Mouse (Mus musculus) forebrain, embryonic 12.5 days (tissue): ENCODE measurements at regions not wholly inside any gene's neighbourhood (a gene's known extent, or its start where the extent isn't known, plus 50 kb on each side); places are given as distances from the start of the nearest gene placed in this dataset.
A peak's percentile ranks its signal among the peaks of the same experiment; 100 is the strongest.

ENCODE experiments used
- ATAC-seq: fragments of 200-750 bp; cut with Nextera tagmentation; 2 replicates; pipeline ENCODE4 v1.8.0; 2017; ENCODE audit warnings: moderate TSS enrichment; ENCODE audit not compliant: low FRiP score
- H3K27ac ChIP-seq: fragments of 300-500 bp; sonication (generic); 2 replicates; pipeline ENCODE4 v1.5.1; 2016; ENCODE audit warnings: mild to moderate bottlenecking
- H3K27me3 ChIP-seq: fragments of 300-500 bp; sonication (generic); 2 replicates; pipeline ENCODE4 v1.6.1; 2016; ENCODE audit warnings: mild to moderate bottlenecking
- H3K36me3 ChIP-seq: fragments of 300-500 bp; sonication (generic); replicated peaks from 2 replicates; pipeline ENCODE4 v1.6.1; 2016; ENCODE audit warnings: mild to moderate bottlenecking
- H3K4me1 ChIP-seq: fragments of 300-500 bp; sonication (generic); 2 replicates; pipeline ENCODE4 v1.6.1; 2016
- H3K4me2 ChIP-seq: fragments of 300-500 bp; sonication (generic); 2 replicates; pipeline ENCODE4 v1.6.1; 2016; ENCODE audit warnings: mild to moderate bottlenecking, moderate library complexity
- H3K4me3 ChIP-seq: fragments of 300-500 bp; sonication (generic); replicated peaks from 2 replicates; pipeline ENCODE4 v1.5.1; 2016; ENCODE audit warnings: mild to moderate bottlenecking
- H3K9ac ChIP-seq: fragments of 300-500 bp; sonication (generic); 2 replicates; pipeline ENCODE4 v1.6.1; 2016; ENCODE audit warnings: mild to moderate bottlenecking
- H3K9me3 ChIP-seq: fragments of 300-500 bp; sonication (generic); 2 replicates; pipeline ENCODE4 v1.6.1; 2016
- WGBS: fragments of 180-500 bp; shearing (Covaris S2); methylation state at CpG from one replicate; pipeline ENCODE4 v1.1.7; 2016; 5-methylcytosine and 5-hydroxymethylcytosine counted together

DNA sequence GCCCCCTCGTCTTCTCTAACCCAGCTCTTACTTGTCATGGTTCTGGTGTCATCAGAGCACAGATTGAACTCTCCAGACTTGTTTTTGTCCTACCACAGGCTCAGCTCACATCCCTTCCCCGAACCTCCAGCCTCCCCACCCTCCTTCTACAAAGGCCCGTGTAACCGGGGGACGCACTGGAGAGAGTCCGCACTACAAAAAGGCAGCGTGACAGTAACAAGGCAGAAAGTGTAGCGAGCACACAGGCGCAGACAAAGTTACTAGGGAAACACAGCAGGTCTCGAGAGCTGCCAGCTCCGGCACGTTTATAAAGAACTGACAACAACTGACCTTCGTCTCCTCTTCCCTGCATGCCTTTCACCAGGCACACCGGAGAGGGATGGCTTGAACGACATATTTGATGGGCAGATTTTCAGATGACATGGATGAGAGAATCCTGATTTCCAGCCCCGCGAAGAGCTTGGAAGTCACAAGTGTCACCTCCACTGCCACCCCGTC is 260.2 kb upstream of the Zfp64 start:
- WGBS, result 80% methylated on average over 18 of the region's 18 CpGs
- H3K27ac ChIP-seq, result no peak overlapping the region
- ATAC-seq, result no peak

DNA sequence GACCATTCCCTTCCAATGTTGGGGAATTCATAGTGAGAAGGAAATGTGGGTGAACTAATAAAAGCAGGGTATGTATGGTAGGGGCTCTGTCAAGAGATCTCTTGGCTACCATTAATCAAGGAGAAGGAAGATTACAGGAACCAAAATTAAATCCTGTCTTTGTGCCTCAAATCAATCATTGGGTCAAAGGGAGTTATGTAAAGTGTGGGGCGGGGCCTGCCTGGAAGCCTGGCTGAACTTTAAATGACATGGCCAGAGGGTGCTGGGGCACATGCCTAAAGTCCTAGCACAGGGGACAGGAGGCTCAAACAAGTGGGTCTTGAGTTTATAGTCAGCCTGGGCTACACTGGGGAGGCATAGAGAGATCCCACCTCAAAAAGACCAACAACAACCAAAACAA is 259.0 kb upstream of the Zfp64 start:
- Histone ChIP-seq H3K36me3 (no peaks in the 10 kb centered on the region), H3K27ac (no peak overlapping the region), H3K9ac (no peak overlapping the region), H3K4me1 (peaks cover 17% of the 10 kb centered on the region), H3K4me2 (no peak overlapping the region), H3K27me3 (no peaks in the 10 kb centered on the region), H3K9me3 (0 out of 2 replicates have a peak, but pooled peaks cover 3% of the 10 kb centered on the region), H3K4me3 (no peak overlapping the region)
- WGBS, result 93% methylated on average over 1 of the region's 1 CpGs
- ATAC-seq, result no peak

More for the DNA sequence above, 260.2 kb upstream of the Zfp64 start:
- Histone ChIP-seq H3K9ac (no peak overlapping the region), H3K36me3 (no peaks in the 10 kb centered on the region), H3K4me3 (no peak overlapping the region), H3K9me3 (0 out of 2 replicates have a peak, but pooled peaks cover 3% of the 10 kb centered on the region), H3K4me1 (peaks cover 17% of the 10 kb centered on the region), H3K4me2 (no peak overlapping the region), H3K27me3 (no peaks in the 10 kb centered on the region)

DNA sequence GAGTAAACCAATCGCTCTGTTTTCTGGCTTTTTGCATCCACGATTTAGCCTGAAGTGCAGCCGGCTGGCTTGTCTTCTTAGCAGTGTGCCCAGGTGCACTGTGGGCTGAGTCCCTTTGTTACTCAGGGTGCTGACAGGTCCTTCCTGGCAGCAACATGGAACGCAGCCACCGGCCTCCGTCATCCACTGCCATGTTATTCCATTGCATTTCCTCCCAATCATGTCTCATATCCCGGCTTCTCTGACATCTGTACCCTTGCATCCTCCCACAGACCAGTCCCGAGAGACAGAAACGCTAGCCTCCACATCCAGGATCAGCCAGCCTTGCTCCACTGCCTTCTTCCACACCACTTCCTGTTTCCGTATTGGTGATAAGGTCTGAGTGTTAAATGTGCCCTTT is 257.9 kb upstream of the Zfp64 start:
- WGBS, result 57% methylated on average over 10 of the region's 10 CpGs
- 0 out of 2 replicates have a peak overlapping the region, but pooled peaks have one; percentile 13 for H3K27ac ChIP-seq

DNA sequence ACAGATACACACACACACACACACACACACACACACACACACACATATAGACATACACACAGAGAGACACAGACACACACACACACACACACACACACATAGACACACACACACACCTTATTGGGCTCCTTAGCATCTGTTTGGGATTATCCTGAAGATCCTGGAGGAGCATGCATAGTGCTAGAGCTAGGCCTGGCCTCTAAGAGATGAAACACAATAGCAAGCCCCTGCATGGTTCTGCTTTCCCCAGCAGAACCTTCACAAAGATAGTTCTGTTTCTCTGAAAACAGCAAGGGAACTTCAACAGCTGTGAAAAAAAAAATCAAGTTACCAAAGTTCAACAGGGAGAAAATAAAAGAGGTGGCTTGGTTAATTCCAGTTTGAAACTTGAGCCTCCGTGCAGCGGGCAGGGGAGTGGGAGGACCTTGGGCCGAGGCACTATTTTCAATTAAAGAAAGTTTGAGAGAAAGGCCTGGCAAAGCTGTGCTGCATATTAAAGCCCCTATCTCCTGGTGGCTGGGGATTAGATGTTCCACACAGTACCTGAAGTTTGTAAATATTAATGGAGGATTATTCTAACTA is 257.4 kb upstream of the Zfp64 start:
- Histone ChIP-seq H3K4me1 (peaks cover 17% of the 10 kb centered on the region), H3K4me2 (no peak overlapping the region), H3K9me3 (0 out of 2 replicates have a peak, but pooled peaks cover 3% of the 10 kb centered on the region), H3K4me3 (no peak overlapping the region), H3K27ac (peak overlapping the region; percentile 50), H3K27me3 (no peaks in the 10 kb centered on the region), H3K36me3 (no peaks in the 10 kb centered on the region), H3K9ac (no peak overlapping the region; the same call in 1 of the 2 replicates)
- WGBS, result 10% methylated on average over 3 of the region's 3 CpGs
- no peak for ATAC-seq

More for the DNA sequence above, 257.9 kb upstream of the Zfp64 start:
- Histone ChIP-seq H3K27me3 (no peaks in the 10 kb centered on the region), H3K36me3 (no peaks in the 10 kb centered on the region), H3K4me3 (no peak overlapping the region), H3K4me2 (no peak overlapping the region), H3K9ac (no peak overlapping the region), H3K4me1 (peaks cover 17% of the 10 kb centered on the region), H3K9me3 (0 out of 2 replicates have a peak, but pooled peaks cover 3% of the 10 kb centered on the region)
- no peak for ATAC-seq

DNA sequence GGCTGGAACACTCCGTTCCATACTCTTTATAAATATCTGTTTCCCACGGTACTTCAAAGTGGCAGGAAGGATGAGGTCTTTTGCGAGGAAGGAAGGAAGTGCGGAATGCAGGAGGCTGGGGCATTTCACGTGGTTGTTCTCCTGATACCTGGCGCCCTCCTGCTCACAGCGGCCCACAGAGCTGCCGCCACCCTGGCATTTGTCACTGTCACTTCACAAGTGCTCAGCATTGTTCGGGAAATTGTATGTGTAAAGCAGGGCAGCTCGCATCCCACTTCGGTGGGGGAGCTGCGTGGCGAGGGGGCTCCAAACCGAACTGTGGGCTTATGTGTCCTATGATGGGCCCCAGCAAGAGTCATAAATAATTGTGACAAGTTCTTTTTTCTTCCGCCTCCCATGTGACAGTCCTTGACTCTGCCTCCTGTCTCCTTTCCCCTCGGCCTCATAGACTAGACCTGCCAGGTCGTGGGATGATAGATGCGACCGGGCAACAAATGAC is 248.9 kb upstream of the Zfp64 start:
- 86% methylated on average over 19 of the region's 19 CpGs for WGBS
- Histone ChIP-seq H3K9me3 (no peaks in the 10 kb centered on the region), H3K4me2 (no peak overlapping the region), H3K27ac (no peak overlapping the region), H3K4me3 (no peak overlapping the region), H3K36me3 (no peaks in the 10 kb centered on the region), H3K9ac (no peak overlapping the region), H3K27me3 (no peaks in the 10 kb centered on the region), H3K4me1 (no peaks in the 10 kb centered on the region)
- no peak for ATAC-seq

DNA sequence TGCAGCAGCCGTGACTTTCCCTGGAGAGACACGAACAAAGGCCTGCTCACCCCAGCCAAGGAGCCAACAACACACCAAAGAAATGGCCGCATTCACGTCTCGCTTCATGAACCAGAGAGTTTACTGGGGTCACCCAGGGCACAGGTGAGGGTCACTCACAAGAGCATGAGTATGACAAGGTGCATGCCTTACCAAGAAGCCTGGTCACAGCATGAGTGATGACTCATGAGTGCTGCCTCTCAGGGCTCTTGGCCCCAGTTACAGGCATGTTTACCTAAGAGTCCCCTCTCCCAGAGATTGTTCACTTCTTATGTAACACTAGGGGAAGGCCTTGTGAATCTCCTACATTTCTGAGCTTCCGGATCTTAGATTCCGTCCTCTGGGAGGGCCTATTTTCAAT is 236.6 kb upstream of the Zfp64 start:
- no peaks in the 10 kb centered on the region for H3K27me3 ChIP-seq
- no peak overlapping the region for H3K4me2 ChIP-seq
- no peak for ATAC-seq
- no peak overlapping the region for H3K4me3 ChIP-seq
- H3K4me1 ChIP-seq, result peaks cover 5% of the 10 kb centered on the region; the same call in 1 of the 2 replicates
- 86% methylated on average over 7 of the region's 7 CpGs for WGBS
- H3K27ac ChIP-seq, result no peak overlapping the region
- no peaks in the 10 kb centered on the region for H3K36me3 ChIP-seq
- H3K9ac ChIP-seq, result no peak overlapping the region
- H3K9me3 ChIP-seq, result no peaks in the 10 kb centered on the region

DNA sequence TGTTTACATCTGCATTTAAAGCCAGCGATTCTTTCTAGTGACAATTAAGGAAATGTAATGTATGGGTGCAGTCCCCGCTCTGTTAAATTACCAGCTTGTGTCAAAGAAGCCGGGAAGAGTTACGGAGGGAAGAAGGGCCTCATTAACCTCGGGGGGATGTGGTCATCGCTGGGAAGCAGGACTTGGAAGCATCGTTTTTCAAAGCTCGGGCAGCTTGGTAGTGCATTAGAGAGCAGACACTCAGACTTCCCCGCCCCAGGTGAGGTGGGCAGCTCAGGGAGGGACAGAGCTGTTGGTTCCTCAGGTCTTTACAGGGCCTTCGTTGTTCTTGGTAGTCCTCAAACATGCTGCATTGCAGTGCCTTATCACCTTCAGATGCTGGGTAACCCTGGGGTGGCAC is 236.1 kb upstream of the Zfp64 start:
- no peak overlapping the region for H3K9ac ChIP-seq
- H3K27ac ChIP-seq, result no peak overlapping the region
- H3K27me3 ChIP-seq, result no peaks in the 10 kb centered on the region
- H3K4me2 ChIP-seq, result no peak overlapping the region
- no peak overlapping the region for H3K4me3 ChIP-seq
- ATAC-seq, result no peak
- no peaks in the 10 kb centered on the region for H3K9me3 ChIP-seq
- WGBS, result 52% methylated on average over 10 of the region's 10 CpGs
- peaks cover 5% of the 10 kb centered on the region; the same call in 1 of the 2 replicates for H3K4me1 ChIP-seq
- no peaks in the 10 kb centered on the region for H3K36me3 ChIP-seq

DNA sequence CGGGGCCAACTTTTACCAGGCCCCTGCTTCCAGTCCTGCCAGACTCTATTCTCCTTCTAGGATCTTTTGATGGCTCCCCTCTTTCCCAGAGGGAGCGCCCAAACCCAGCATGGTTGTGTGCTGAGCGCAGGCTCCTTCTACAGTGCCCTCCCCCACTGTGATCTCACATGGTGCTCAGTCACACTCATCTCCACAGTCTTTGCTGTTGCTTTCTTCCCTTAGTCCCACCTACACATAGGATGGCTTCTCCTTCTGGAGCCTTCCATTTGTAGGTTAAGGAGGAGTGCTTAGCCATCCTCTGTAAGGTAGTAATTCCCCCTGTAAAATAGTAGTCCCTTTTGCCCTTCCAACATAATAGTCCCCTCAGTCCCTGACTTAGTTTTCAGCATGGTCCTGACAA is 222.2 kb upstream of the Zfp64 start:
- no peak overlapping the region for H3K27ac ChIP-seq
- 71% methylated on average over 3 of the region's 3 CpGs for WGBS
- no peak overlapping the region for H3K9ac ChIP-seq
- no peaks in the 10 kb centered on the region for H3K4me1 ChIP-seq
- no peak for ATAC-seq
- no peak overlapping the region for H3K4me3 ChIP-seq
- no peak overlapping the region for H3K4me2 ChIP-seq
- H3K9me3 ChIP-seq, result 0 out of 2 replicates have a peak, but pooled peaks cover under 1% of the 10 kb centered on the region
- H3K36me3 ChIP-seq, result no peaks in the 10 kb centered on the region
- H3K27me3 ChIP-seq, result no peaks in the 10 kb centered on the region

DNA sequence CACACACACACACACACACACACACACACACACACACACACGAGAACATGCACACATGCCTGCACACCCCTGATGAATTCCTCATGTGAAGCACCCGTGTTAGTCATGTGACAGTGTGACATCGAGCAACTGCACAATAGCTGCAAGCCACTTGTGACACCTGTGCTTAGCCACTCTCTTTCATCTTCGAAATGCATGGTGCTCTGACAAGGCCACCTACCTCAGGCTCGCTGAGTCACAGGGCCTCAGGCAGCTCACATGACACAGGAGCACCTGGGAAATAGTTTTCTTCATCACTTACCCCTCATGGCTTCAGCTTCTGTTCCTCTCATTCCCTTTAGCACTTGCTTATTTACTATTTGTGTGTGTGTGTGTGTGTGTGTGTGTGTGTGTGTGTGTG is 213.4 kb upstream of the Zfp64 start:
- Histone ChIP-seq H3K9me3 (0 out of 2 replicates have a peak, but pooled peaks cover 4% of the 10 kb centered on the region), H3K4me3 (no peak overlapping the region), H3K27me3 (no peaks in the 10 kb centered on the region), H3K4me2 (no peak overlapping the region), H3K36me3 (no peaks in the 10 kb centered on the region), H3K9ac (no peak overlapping the region), H3K27ac (no peak overlapping the region), H3K4me1 (no peaks in the 10 kb centered on the region)
- ATAC-seq, result no peak
- 86% methylated on average over 5 of the region's 5 CpGs for WGBS

DNA sequence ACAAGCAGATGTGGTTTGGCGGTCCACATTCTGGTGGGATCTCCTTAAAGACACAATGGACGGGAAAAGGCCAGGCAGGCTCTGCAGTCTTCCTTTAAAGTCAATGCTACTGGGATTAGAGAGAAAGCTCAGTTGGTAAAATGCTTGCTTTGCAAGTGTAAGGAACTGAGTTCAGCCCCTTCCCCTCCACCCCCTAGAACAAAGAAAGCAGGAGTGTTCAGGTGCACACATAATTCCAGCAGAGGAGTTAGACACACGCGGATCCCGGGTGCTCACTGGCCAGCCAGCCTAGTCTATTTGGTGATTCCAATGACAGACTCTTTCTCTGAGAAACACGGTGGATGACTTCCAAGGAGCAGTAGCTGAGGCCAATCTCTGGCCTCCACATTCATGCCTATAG is 213.0 kb upstream of the Zfp64 start:
- 78% methylated on average over 6 of the region's 6 CpGs for WGBS
- no peaks in the 10 kb centered on the region for H3K36me3 ChIP-seq

DNA sequence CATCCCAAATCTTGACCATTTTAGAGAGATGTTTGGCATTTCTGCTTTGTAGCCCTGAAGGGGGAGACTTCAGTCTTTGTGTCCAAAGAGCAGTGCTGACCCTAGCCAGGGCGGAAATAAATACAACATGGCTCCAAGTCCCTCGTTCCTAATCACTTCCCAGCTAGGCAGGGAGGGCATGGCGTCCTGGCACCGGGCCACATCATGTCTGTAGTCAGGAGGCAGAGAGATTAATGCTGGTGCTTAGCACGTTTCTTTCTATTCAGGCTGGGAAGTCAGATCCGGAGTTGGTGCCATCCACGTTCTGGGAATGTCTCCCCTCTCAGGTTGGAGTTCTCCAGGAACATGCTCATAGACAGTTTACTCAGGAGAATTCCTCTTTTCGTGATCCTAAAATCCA is 206.3 kb upstream of the Zfp64 start:
- Histone ChIP-seq H3K27me3 (no peaks in the 10 kb centered on the region), H3K4me3 (no peak overlapping the region), H3K9ac (no peak overlapping the region), H3K4me1 (peaks cover 8% of the 10 kb centered on the region), H3K9me3 (no peaks in the 10 kb centered on the region), H3K4me2 (no peak overlapping the region), H3K27ac (no peak overlapping the region), H3K36me3 (no peaks in the 10 kb centered on the region)
- no peak for ATAC-seq
- WGBS, result 82% methylated on average over 8 of the region's 8 CpGs

More for the DNA sequence above, 213.0 kb upstream of the Zfp64 start:
- no peaks in the 10 kb centered on the region for H3K4me1 ChIP-seq
- no peak for ATAC-seq
- no peak overlapping the region for H3K9ac ChIP-seq
- no peak overlapping the region for H3K27ac ChIP-seq
- no peak overlapping the region for H3K4me2 ChIP-seq
- 0 out of 2 replicates have a peak, but pooled peaks cover 4% of the 10 kb centered on the region for H3K9me3 ChIP-seq
- H3K4me3 ChIP-seq, result no peak overlapping the region
- no peaks in the 10 kb centered on the region for H3K27me3 ChIP-seq

DNA sequence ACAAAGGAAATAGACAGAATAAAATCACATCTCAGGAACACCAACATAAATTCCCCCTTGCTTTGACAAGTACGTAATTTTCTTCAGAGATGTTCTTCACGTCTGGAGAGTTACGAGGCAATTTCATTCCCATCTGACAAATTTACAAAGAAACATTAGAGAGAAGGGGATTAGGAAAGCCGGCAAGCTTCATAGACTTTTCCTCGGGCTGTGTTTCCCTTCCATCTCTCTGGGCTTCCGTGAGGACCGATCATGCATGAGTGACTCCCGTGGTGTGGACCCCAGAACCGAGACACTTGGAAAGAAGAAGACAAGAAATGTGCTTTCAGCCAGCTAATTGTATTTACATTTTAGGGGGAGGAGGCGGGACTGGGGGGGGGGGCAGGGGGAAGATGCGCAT is 203.4 kb upstream of the Zfp64 start:
- H3K27ac ChIP-seq, result no peak overlapping the region
- WGBS, result 42% methylated on average over 11 of the region's 11 CpGs

More for the DNA sequence above, 203.4 kb upstream of the Zfp64 start:
- peak overlapping the region; percentile 6; the same call in 1 of the 2 replicates for H3K4me2 ChIP-seq
- no peaks in the 10 kb centered on the region for H3K27me3 ChIP-seq
- no peak for ATAC-seq
- no peak overlapping the region for H3K9ac ChIP-seq
- H3K4me3 ChIP-seq, result no peak overlapping the region
- no peaks in the 10 kb centered on the region for H3K36me3 ChIP-seq
- H3K9me3 ChIP-seq, result no peaks in the 10 kb centered on the region
- H3K4me1 ChIP-seq, result peaks cover 13% of the 10 kb centered on the region
